Mouse (Mus musculus): ENCODE measurements around the gene Rnase12. TPM values are rescaled to one million over a fixed set of nuclear protein-coding genes. Genes with fewer than 3 reads are reported as not detected.

The Rnase12 gene
- total RNA-seq, 2 experiments from 2014 or later, result not detected

- no peak for DNase-seq (ENCODE audit: extremely low spot score in 1 of 2, low spot score in 2 of 2)
- no peak overlapping the region for H3K27ac ChIP-seq
- intact Hi-C loops (cut with DNase I), result no loop called here
- H3K4me3 ChIP-seq, result no peak overlapping the region
- TF ChIP-seq CTCF (IDR thresholded peaks at IDR 0.05), result no peak
These were observed 47.9 kb downstream of the Rnase12 start for GRCm38 (mm10) chr14:51009572-51009971.

DNA sequence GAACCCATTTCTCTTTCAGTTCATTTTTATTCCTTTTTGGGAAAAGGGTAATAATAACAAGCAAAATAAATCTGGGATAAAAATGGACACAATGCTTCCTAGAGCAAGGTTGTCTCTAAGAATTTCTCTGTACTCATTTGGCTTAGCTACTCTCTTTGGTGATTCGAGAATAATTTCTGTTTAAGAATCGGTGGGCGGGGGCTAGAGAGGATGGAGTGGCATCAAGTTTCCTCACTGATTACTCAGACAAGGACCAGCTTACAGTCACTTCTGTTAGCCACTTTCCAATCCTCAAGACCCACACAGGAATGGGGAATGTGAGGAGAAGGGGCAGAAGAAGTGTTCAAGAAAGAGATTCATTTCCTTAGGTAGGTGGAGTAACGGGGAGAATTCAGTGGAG lies 48.7 kb downstream of the Rnase12 start:
- intact Hi-C loops (cut with DNase I), result no loop called here
- TF ChIP-seq CTCF (IDR thresholded peaks at IDR 0.05), result no peak
- DNase-seq (ENCODE audit: extremely low spot score in 1 of 2, low spot score in 2 of 2), result no peak
- H3K4me3 ChIP-seq, result no peak overlapping the region
- peak overlapping the region; percentile 60 for H3K27ac ChIP-seq

- intact Hi-C loops (cut with DNase I), result no loop called here
- peak overlapping the region; percentile 60 for H3K27ac ChIP-seq
These were observed 49.3 kb downstream of the Rnase12 start for GRCm38 (mm10) chr14:51007914-51008713.

DNA sequence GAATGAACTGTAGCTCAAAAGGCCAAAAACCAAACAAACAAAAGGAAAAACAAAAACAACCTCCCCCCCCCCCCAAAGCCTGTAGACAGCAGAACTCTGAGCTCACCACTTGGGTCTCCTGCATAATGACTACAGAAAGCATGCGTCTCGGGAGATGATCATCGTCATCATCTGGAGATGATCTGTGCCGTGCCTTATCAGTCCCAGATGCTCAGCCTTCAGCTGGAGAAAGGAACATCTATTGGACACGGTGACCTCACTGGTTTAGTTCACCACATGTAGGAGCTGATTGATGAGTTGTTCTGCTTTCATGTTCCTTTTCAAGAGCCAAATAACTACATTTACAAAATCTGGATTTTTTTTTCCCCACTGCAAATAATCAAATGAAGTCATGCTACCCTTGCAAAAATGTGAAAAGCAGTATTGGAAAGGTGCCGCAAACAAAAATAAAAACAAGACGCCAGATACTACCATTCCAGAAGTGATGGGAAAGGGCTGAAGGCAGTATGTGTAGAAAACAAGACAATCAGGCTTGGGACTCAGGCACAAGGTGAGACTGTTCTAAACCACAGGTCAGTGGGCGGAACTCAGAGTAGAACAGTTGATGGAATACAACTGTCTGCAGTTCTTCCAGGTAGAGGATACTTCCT lies 50.2 kb downstream of the Rnase12 start, which contains the start of gene Rnase10:
Rnase10 (plus strand) TSS at position 600 of the 650 bp plus-strand sequence.
- intact Hi-C loops (cut with DNase I), result no loop called here
- Histone ChIP-seq H3K4me3 (no peak within 1 kb of the TSS), H3K27ac (peak within 1 kb of the TSS; percentile 60)
- DNase-seq (ENCODE audit: extremely low spot score in 1 of 2, low spot score in 2 of 2), result no peak
- no peak for TF ChIP-seq CTCF (IDR thresholded peaks at IDR 0.05)

More at GRCm38 (mm10) chr14:51007914-51008713, 49.3 kb downstream of the Rnase12 start:
- peak; percentile 12 to 18 for DNase-seq (ENCODE audit: extremely low spot score in 1 of 2, low spot score in 2 of 2)
- TF ChIP-seq CTCF (IDR thresholded peaks at IDR 0.05), result no peak
- no peak overlapping the region for H3K4me3 ChIP-seq

Other genes with a start within 250 kb of the Rnase12 start
- gene Ccnb1ip1, start 249.9 kb downstream of the Rnase12 start, total RNA-seq (2021), result not detected
- gene Parp2, start 249.8 kb downstream of the Rnase12 start, total RNA-seq (2021), result 10 to 100 TPM; 25.8 to 27.1 TPM
- gene Tep1, start 187.1 kb downstream of the Rnase12 start, total RNA-seq (2021), result 1 to 10 TPM; 3.2 to 4.4 TPM
- 1 to 10 TPM; 4.8 to 6.4 TPM for gene Klhl33, start 160.2 kb downstream of the Rnase12 start, total RNA-seq (2021)
- 10 to 100 TPM; 29.2 to 34.8 TPM for gene Osgep, start 132.8 kb downstream of the Rnase12 start, total RNA-seq (2021)
- 10 to 100 TPM; 54.9 to 58.8 TPM for gene Apex1, start 132.7 kb downstream of the Rnase12 start, total RNA-seq (2021)
- 10 to 100 TPM; 95.6 to 98.2 TPM for gene Pip4p1, start 126.8 kb downstream of the Rnase12 start, total RNA-seq (2021)
- gene Pnp, start 126.6 kb downstream of the Rnase12 start, total RNA-seq (2021), result 10 to 100 TPM; 11.7 to 13.3 TPM
- gene Gm49342, start 113.1 kb downstream of the Rnase12 start, total RNA-seq (2021), result 1 to 10 TPM; 8.4 to 9.2 TPM
- gene Pnp2, start 101.7 kb downstream of the Rnase12 start, total RNA-seq (2021), result under 1 TPM; 0.81 to 0.84 TPM
- not detected for gene Rnase10, start 49.9 kb downstream of the Rnase12 start, total RNA-seq (2021)
- gene Rnase9, start 15.8 kb downstream of the Rnase12 start, total RNA-seq (2021), result not detected
- gene Rnase11, start 7.5 kb downstream of the Rnase12 start, total RNA-seq (2021), result not detected
- gene Olfr750, start 16.8 kb upstream of the Rnase12 start, total RNA-seq (2021), result not detected
- 10 to 100 TPM; 14.6 to 15.4 TPM for gene Rnase4, start 33.4 kb upstream of the Rnase12 start, total RNA-seq (2021)
- 1 to 10 TPM; 3.0 to 3.9 TPM for gene Ang, start 33.5 kb upstream of the Rnase12 start, total RNA-seq (2021)
- gene Eddm3b, start 56.8 kb upstream of the Rnase12 start, total RNA-seq (2021), result not detected
- gene Rnase6, start 66.2 kb upstream of the Rnase12 start, total RNA-seq (2021), result under 1 TPM in 1 of 2 experiments, not detected in 1; 0.35 TPM
- under 1 TPM; 0.70 to 0.96 TPM for gene Rnase1, start 89.1 kb upstream of the Rnase12 start, total RNA-seq (2021)
- not detected for gene Rnase2b, start 104.6 kb upstream of the Rnase12 start, total RNA-seq (2021)
- not detected for gene Ang2, start 141.5 kb upstream of the Rnase12 start, total RNA-seq (2021)
- not detected for gene Ear14, start 145.7 kb upstream of the Rnase12 start, total RNA-seq (2021)
- not detected for gene Rnase2a, start 198.5 kb upstream of the Rnase12 start, total RNA-seq (2021)